ENCODE assay signal across 10 mouse cellular contexts in the genomic region with DNA sequence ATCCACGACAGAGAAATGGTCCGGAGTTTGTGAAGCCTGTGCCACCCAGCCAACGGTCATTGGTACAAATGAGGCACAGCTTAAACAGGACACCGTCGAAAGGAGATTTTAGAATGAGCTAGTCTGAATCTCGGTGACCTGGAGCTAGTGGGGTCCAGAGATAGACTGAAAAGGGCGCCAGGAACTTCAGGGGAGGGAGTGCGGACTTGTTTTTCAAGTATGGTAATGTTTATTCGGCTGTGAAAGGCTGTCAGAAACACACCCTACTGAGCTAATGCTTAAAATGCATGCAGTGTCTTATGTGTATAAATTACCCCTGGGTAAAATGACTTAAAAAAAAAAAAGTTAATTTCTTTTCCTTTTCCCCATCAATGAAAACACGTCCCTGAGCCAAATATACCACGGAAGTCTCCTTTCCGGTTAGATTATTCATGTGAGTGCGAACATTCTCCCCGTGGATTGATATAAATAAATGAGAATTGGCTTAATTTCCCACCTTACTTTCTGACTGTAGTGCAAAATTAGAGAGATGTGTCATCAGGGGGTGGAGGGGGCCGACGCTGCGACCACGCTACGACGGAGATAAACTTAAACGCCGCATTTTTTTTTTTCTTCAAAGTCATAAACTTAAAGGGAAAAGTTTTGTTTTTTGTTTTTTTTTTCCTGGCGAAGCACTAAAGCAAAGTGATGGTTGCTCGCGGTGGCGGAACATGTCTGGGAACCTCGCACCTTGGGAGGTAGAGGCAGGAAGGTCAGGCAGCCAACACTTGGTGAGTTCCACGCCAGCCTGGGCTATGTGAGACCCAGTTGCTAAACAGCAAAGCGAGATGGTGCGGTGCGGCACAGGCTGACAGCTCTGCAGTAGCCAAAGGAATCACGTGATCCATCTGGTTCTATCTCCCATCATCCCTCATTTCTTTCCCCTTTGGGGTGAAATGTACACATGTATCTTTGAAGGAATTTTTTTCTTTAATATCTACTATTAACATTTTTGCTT. TPM values are rescaled to one million over a fixed set of nuclear protein-coding genes. Genes with fewer than 3 reads are reported as not detected.
DNase-seq lines count a peak whose midpoint lies in the region; ATAC-seq lines count a peak whose summit lies in the region.
"Had no signal": no experiment of that assay in that cellular context is flagged by ENCODE, and none has a peak within 500 bp of the region (broad histone marks: within the 10 kb centered on the region; RNA-seq: fewer than 3 reads in every experiment).

No protein-coding gene starts in this region.

- H3K27ac ChIP-seq in heart, embryonic 13.5 days (replicated peaks) = peak overlapping the region; percentile 6; the same call in 1 of the 2 replicates
- H3K27ac ChIP-seq in embryonic facial prominence, embryonic 10.5 days (replicated peaks) = no peak overlapping the region; the same call in 1 of the 2 replicates
- no peak overlapping the region for H3K27ac ChIP-seq in limb, embryonic 13.5 days

- peaks cover 5% of the 10 kb centered on the region for H3K9me3 ChIP-seq in heart, embryonic 13.5 days
- no peaks in the 10 kb centered on the region for H3K9me3 ChIP-seq in embryonic facial prominence, embryonic 10.5 days
- H3K9me3 ChIP-seq in limb, embryonic 13.5 days = no peaks in the 10 kb centered on the region; the same call in 1 of the 2 replicates

- peak overlapping the region; percentile 58 for H3K9ac ChIP-seq in heart, embryonic 13.5 days
- H3K9ac ChIP-seq in limb, embryonic 13.5 days = no peak overlapping the region

- intact Hi-C loops in heart, postnatal 14 days (cut with DNase I) = loop anchor here (2.0 kb wide), 1 partner anchor 110 kb away; no protein-coding TSS in a partner anchor

- H3K27me3 ChIP-seq in heart, embryonic 13.5 days (replicated peaks) = no peaks in the 10 kb centered on the region
- H3K27me3 ChIP-seq in embryonic facial prominence, embryonic 10.5 days (replicated peaks; ENCODE audit: low read depth, poor library complexity, severe bottlenecking) = peaks cover 9% of the 10 kb centered on the region
- peaks cover 10% of the 10 kb centered on the region; the same call in 1 of the 2 replicates for H3K27me3 ChIP-seq in limb, embryonic 13.5 days

- DNase-seq in heart, postnatal 14 days = no peak
- DNase-seq in 416B (ENCODE audit: low read depth) = peak; percentile 80
- DNase-seq in embryonic facial prominence, embryonic 10.5 days (ENCODE audit: low spot score) = no peak
- DNase-seq in B cell, adult 2 months = no peak
- DNase-seq in layer of hippocampus, adult 9-10 months (ENCODE audit: low spot score) = no peak
- DNase-seq in adrenal gland, postnatal 4 days (ENCODE audit: low spot score in 2 of 2) = no peak
- DNase-seq: embryo, embryonic 11 days had no signal

- no peak for ATAC-seq in heart, embryonic 13.5 days (ENCODE audit: extremely low read depth, insufficient number of reproducible peaks, low FRiP score, low TSS enrichment)
- no peak for ATAC-seq in limb, embryonic 13.5 days (ENCODE audit: low FRiP score, low read depth)

- H3K36me3 ChIP-seq in heart, embryonic 13.5 days = no peaks in the 10 kb centered on the region
- no peaks in the 10 kb centered on the region for H3K36me3 ChIP-seq in embryonic facial prominence, embryonic 10.5 days (replicated peaks)
- no peaks in the 10 kb centered on the region for H3K36me3 ChIP-seq in limb, embryonic 13.5 days

- 11% methylated on average over 32 of the region's 32 CpGs for WGBS in heart, embryonic 13.5 days
- 18% methylated on average over 32 of the region's 32 CpGs for WGBS in embryonic facial prominence, embryonic 10.5 days
- 16% methylated on average over 32 of the region's 32 CpGs for WGBS in limb, embryonic 13.5 days

- H3K4me1 ChIP-seq in heart, embryonic 13.5 days = peaks cover 19% of the 10 kb centered on the region
- H3K4me1 ChIP-seq in embryonic facial prominence, embryonic 10.5 days = peaks cover 9% of the 10 kb centered on the region; the same call in 1 of the 2 replicates
- H3K4me1 ChIP-seq in limb, embryonic 13.5 days = peaks cover 7% of the 10 kb centered on the region; the same call in 1 of the 2 replicates

- peak overlapping the region; percentile 66 for H3K4me2 ChIP-seq in heart, embryonic 13.5 days
- H3K4me2 ChIP-seq in limb, embryonic 13.5 days (replicated peaks) = peak overlapping the region; percentile 49

- H3K4me3 ChIP-seq in heart, embryonic 13.5 days = peak overlapping the region; percentile 31
- H3K4me3 ChIP-seq in embryonic facial prominence, embryonic 10.5 days = peak overlapping the region; percentile 25; the same call in 1 of the 2 replicates
- peak overlapping the region; percentile 21 for H3K4me3 ChIP-seq in limb, embryonic 13.5 days

RNA-seq across cellular contexts. Expression of a gene that starts 12.4 kb away (rescaled TPM):
- polyA plus RNA-seq in heart, embryonic 13.5 days (2015; fragmentation: Nextera tagmentation; extraction: Ambion mirVana) = 19.3 and 20.0 TPM in 2 replicates
- 10 to 100 TPM; 30.8 to 33.7 TPM for total RNA-seq in heart, postnatal 14 days (2021)
- 31.6 and 33.2 TPM in 2 replicates for polyA plus RNA-seq in embryonic facial prominence, embryonic 10.5 days (2016; fragmentation: Nextera tagmentation; extraction: Ambion mirVana)
- polyA plus RNA-seq in limb, embryonic 13.5 days (2015; fragmentation: Nextera tagmentation; extraction: Ambion mirVana) = 18.9 and 22.3 TPM in 2 replicates
- total RNA-seq in adrenal gland, postnatal 4 days (2021) = 10 to 100 TPM; 53.4 to 65.5 TPM

RNA-seq across cellular contexts. Expression of a gene that starts 46.5 kb away (rescaled TPM):
- polyA plus RNA-seq in heart, embryonic 13.5 days (2015; fragmentation: Nextera tagmentation; extraction: Ambion mirVana) = not detected in 2 replicates
- not detected for total RNA-seq in heart, postnatal 14 days (2021)
- not detected in 2 replicates for polyA plus RNA-seq in embryonic facial prominence, embryonic 10.5 days (2016; fragmentation: Nextera tagmentation; extraction: Ambion mirVana)
- polyA plus RNA-seq in limb, embryonic 13.5 days (2015; fragmentation: Nextera tagmentation; extraction: Ambion mirVana) = not detected in 2 replicates
- not detected for total RNA-seq in adrenal gland, postnatal 4 days (2021)
- total RNA-seq: left cerebral cortex, postnatal 25 days had no signal

RNA-seq across cellular contexts. Expression of a gene that starts 46.6 kb away (rescaled TPM):
- 10.3 and 10.7 TPM in 2 replicates for polyA plus RNA-seq in heart, embryonic 13.5 days (2015; fragmentation: Nextera tagmentation; extraction: Ambion mirVana)
- total RNA-seq in heart, postnatal 14 days (2021) = 10 to 100 TPM; 14.5 to 15.1 TPM
- polyA plus RNA-seq in embryonic facial prominence, embryonic 10.5 days (2016; fragmentation: Nextera tagmentation; extraction: Ambion mirVana) = 18.4 and 19.5 TPM in 2 replicates
- 14.5 and 16.2 TPM in 2 replicates for polyA plus RNA-seq in limb, embryonic 13.5 days (2015; fragmentation: Nextera tagmentation; extraction: Ambion mirVana)
- total RNA-seq in adrenal gland, postnatal 4 days (2021) = 10 to 100 TPM; 27.3 to 29.0 TPM

RNA-seq across cellular contexts. Expression of a gene that starts 49.2 kb away (rescaled TPM):
- polyA plus RNA-seq in heart, embryonic 13.5 days (2015; fragmentation: Nextera tagmentation; extraction: Ambion mirVana) = 0.59 and 0.89 TPM in 2 replicates
- not detected for total RNA-seq in heart, postnatal 14 days (2021)
- 1.0 and 1.5 TPM in 2 replicates for polyA plus RNA-seq in embryonic facial prominence, embryonic 10.5 days (2016; fragmentation: Nextera tagmentation; extraction: Ambion mirVana)
- polyA plus RNA-seq in limb, embryonic 13.5 days (2015; fragmentation: Nextera tagmentation; extraction: Ambion mirVana) = 1.2 and 1.7 TPM in 2 replicates
- under 1 TPM in 1 of 2 experiments, not detected in 1; 0.50 TPM for total RNA-seq in adrenal gland, postnatal 4 days (2021)
- total RNA-seq: left cerebral cortex, postnatal 25 days had no signal
